Mouse (Mus musculus) right cerebral cortex, postnatal 14 days (tissue): Measurements from ENCODE around the gene Dlst.
"Not testable (repeated sequence)": the region's sequence is repeated elsewhere in the genome, so short reads cannot be mapped to it uniquely, and the experiment has no call there.

Source experiments
- DNase-seq: peaks from one replicate; pipeline ENCODE4 v3.0.0; 2022

Gene Dlst

DNA sequence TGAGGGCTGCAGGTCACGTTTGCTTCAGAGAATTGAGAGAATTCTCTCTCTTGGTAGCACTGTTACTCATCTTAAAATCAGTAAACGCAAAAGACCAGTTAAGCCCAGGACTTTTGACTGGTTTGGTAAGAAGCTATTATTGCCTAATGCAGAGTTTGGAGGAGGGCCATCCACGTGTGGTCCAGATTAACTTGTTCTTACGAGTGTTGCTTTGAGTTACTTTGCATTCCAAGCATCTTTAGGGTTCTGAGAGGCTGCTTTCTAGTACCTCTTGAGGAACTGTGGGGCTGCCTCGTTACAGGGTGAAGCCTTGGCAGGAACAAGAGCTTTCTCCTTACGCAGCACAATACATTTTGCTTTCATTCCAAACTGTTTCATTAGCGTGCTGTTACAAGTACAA, 5.0 kb downstream of the Dlst start:
- DNase-seq: no peak

- DNase-seq: no peak
Measured at GRCm38 (mm10) chr12:85121806-85122459, 11.3 kb downstream of the Dlst start.

- no peak for DNase-seq
Measured at GRCm38 (mm10) chr12:85123108-85123530, 12.5 kb downstream of the Dlst start.

- no peak for DNase-seq
Measured at GRCm38 (mm10) chr12:85123645-85124044, 13.0 kb downstream of the Dlst start.

DNA sequence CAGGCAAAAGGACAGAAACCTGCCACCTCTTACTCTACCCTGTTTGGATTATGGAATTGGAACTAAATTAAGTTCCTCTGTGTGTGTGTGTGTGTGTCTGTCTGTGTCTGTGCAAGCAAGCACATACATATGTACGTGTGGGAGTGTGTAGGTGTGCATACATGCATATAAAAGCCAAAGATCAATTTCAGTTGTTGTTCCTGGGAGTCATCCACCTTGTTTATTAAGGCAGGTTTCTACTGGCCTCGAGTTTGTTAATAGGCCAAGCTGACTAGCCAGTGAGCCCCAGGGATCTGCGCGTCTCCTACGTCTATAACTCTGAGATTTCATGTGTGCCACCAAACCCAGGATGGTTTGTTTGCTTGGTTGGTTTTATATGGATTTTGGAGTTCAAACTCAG, 14.1 kb downstream of the Dlst start:
- no peak for DNase-seq

DNA sequence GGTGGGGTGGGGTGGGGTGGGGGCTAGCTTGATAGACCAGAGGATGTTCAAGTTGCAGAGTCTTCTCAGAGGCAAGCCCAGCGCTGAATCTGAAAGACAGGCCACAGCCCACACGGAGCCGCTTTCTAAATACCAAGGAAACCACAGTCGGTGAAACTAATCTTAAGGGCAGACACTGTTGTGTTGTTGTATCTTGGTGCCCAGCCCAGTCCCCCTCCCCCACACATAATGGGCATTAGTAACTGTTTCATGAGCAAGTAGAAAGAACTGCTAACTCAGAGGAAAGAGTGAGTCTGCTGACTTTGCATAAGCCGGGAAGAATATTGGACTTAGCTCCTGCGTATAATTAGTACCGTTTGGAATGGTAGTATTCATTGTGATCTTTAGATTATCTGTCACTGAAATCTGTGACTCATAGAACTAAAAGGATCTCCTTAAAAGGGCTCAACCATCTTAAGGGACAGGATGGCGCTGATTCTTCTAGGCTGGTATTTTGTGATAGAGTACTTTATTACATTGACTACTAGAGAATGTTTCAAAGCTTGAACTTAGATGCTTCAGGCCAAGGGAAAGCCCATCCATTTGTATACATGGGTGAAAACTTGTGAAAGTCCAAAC, 16.5 kb downstream of the Dlst start:
- DNase-seq: no peak

DNA sequence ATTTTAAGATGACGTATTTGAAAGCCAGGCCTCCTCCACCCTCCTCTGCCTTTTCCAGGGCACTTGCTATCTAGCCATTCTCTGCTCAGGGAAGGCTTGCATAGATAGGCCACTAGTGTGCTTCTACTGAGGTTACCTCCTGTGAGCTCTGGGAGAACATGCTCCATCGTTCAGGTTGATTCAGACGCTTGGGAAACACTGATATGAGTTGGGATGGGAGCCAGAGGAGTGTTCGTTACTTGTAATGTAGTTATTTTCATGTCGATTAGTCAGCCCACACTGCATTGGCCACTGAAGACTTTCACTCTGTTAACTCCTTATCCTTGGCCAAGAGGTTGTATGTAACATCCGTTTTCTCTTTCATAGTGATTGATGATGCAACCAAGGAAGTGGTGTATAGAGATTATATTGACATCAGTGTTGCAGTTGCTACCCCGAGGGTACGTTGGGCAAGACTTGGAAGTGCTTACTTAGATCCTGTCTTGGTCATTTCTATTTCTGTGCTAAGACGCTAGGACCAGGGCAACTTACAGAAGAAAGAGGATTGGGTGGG, 18.9 kb downstream of the Dlst start:
- DNase-seq: no peak

- no peak for DNase-seq
Measured at GRCm38 (mm10) chr12:85131361-85131760, 20.7 kb downstream of the Dlst start.

GRCm38 (mm10) chr12:85134043-85134794, 23.6 kb downstream of the Dlst start:
- no peak for DNase-seq

DNA sequence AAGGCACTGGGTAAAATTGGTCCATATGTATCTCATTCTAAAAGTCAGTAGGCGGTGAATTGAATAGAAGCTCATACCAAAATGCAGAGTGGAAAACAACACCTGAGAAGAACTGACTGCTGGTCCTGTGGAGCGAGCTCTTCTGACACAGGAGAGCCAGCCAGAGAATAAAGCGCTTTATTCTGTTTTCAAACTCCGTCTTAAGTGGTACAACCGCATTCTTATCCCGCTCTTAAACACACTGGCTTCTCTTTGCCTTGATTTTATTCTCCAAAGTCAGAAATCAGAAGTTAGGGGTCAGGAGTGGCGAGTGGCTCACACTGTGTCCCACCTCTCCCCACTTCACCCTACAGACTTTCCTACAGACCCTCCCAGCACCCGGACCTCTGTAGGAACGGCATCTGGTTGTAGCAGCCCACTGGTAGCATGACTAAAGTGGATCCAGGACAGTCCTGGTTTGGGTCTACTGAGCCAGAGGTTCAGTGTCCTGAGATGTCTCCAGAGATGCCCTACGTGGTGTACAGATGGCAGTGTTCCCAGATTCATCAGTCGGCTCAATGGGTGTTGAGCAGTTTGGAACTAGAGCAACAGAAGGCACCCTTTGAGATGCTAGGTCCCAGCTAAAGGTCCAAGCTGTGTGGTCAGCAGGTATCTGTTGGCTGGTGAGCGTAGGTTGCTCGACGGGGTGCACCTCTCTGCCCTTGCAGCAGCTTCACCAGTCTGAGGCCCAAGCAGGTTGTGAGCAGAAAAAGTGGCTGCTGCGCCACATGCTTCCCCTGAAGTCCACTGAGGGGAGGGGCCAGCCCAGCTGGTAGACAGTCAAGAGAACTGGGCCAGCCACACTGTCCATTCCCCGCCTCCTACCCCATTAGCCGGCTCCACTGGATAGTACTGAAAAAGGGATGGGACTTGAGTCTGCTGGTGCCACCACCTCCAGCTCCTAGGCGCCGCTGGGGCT, 25.2 kb downstream of the Dlst start:
- DNase-seq: no peak

DNA sequence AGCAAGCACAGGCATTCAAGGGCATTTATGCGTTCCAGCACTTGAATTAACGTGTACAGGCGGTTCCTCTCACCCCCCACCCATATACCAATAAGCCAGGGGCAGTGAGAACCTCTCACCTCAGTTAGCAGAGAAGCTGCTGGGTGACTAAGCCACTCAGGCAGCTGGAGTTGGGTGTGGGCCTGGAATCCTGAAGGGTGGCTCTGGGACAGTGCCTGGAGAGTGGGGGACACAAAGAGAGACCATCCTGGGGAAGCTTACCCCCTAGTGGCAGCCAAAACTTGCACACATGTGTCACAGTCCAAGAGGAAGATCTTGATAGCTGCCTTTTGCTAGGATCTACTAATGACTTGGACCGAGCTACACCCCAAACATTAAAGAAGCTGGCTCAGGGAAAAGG, 26.0 kb downstream of the Dlst start:
- DNase-seq: no peak

GRCm38 (mm10) chr12:85140036-85140701, 29.5 kb downstream of the Dlst start:
- no peak for DNase-seq

DNA sequence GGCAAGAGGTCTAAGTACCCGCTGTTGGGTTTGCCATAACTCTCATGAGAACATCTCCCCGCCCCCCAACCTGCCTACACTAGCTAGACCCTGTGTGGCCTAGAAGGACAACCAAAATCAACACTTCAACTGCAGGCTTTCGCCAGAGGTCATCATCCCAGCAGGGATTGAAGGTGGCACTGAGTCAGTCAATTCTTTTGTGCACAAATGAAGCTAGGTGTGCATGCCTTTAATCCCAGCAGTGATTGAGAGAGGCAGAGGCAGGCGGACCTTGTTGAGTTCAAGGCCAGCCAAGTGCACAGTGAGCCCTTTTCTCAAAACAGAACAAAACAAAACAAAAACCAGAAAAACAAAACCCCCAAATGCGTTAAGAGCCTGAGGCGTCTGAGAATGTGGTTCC, 30.5 kb downstream of the Dlst start:
- DNase-seq: no peak

GRCm38 (mm10) chr12:85142803-85143202, 32.2 kb downstream of the Dlst start:
- DNase-seq: peak; percentile 84

DNA sequence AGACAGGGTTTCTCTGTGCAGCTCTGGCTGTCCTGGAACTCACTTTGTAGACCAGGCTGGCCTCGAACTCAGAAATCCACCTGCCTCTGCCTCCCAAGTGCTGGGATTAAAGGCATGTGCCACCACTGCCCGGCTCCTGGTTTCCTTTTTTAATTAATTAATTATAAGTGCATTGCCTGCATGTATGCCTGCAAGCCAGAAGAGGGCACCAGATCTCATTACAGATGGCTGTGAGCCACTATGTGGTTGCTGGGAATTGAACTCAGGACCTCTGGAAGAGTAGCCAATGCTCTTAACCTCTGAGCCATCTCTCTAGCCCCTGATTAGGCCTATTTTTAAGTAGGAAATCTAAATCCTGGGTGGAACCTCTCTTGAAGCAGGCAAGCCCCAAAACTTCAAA, 33.6 kb downstream of the Dlst start:
- DNase-seq: not testable (repeated sequence)

GRCm38 (mm10) chr12:85144821-85145220, 34.2 kb downstream of the Dlst start:
- DNase-seq: no peak

- DNase-seq: no peak
Measured at GRCm38 (mm10) chr12:85145630-85146029, 35.0 kb downstream of the Dlst start.

DNA sequence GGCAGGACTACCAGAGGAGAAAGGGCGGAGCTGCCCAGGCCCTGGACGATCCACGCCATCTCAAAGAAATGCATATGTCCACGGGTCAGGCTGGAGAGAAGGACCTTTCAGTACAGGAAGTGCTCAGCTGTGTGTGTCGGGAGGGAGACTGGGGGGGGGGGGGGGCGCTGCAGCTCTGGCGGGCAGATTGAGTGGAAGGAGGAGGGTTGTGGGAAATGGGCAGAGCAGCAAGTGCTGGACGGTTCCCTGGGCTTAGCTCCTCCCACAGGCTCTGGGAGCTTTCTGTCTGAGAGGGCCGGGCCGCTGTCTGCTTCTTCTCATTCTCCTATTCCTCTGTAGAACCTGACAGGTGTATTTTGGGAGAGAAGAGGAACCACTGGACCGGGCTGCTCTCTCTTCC, 35.7 kb downstream of the Dlst start:
- DNase-seq: no peak

DNA sequence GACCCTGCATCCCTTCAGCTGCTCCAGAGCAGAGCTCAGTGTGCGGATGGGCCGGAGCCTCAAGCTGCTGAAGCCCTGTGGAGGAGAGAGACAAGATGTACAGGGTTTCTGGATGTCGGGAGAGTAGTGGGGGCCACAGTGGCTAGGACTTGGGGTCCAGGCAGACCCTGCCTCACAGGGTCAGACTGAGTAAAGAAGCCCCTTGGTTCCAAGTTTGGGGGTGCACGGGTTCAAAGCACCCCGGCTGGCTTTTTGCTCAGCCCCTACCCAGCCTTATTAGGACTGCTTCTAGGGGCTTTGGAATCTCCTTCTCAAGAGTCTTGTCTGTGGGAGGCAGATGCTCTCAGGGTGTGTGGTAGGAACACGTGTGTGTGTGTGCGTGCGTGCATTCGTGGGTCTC, 36.2 kb downstream of the Dlst start:
- no peak for DNase-seq

- no peak for DNase-seq
Measured at GRCm38 (mm10) chr12:85150321-85151001, 39.8 kb downstream of the Dlst start.

GRCm38 (mm10) chr12:85151002-85151774, 40.6 kb downstream of the Dlst start, which contains the start of gene Rps6kl1:
Gene Rps6kl1, minus strand, starts transcription at chr12:85151264.
- peak; percentile 73 for DNase-seq
